Mouse (Mus musculus) embryonic facial prominence, embryonic 13.5 days (tissue): ENCODE results near the gene Arhgap10. TPM values are rescaled to one million over a fixed set of nuclear protein-coding genes. Genes with fewer than 3 reads are reported as not detected.

Source experiments
- ATAC-seq: fragments of 200-750 bp; cut with Nextera tagmentation; 2 replicates; pipeline ENCODE4 v1.8.0; 2017; ENCODE audit warnings: low read depth; ENCODE audit not compliant: insufficient number of reproducible peaks, insufficient read depth, low FRiP score, low TSS enrichment
- H3K27ac ChIP-seq: fragments of 300-500 bp; sonication (generic); 2 replicates; pipeline ENCODE4 v1.5.1; 2015; ENCODE audit warnings: moderate library complexity, mild to moderate bottlenecking, inconsistent platforms
- H3K27me3 ChIP-seq: fragments of 300-500 bp; sonication (generic); 2 replicates; pipeline ENCODE4 v1.6.1; 2015; ENCODE audit warnings: mild to moderate bottlenecking, inconsistent platforms
- H3K36me3 ChIP-seq: fragments of 300-500 bp; sonication (generic); 2 replicates; pipeline ENCODE4 v1.6.1; 2015; ENCODE audit warnings: mild to moderate bottlenecking, inconsistent platforms
- H3K4me1 ChIP-seq: fragments of 300-500 bp; sonication (generic); 2 replicates; pipeline ENCODE4 v1.6.1; 2015; ENCODE audit warnings: inconsistent platforms
- H3K4me2 ChIP-seq: fragments of 300-500 bp; sonication (generic); 2 replicates; pipeline ENCODE4 v1.6.1; 2015; ENCODE audit warnings: moderate library complexity, mild to moderate bottlenecking, inconsistent platforms
- H3K4me3 ChIP-seq: fragments of 300-500 bp; sonication (generic); 2 replicates; pipeline ENCODE4 v1.5.1; 2015; ENCODE audit warnings: mild to moderate bottlenecking, inconsistent platforms
- H3K9ac ChIP-seq: fragments of 300-500 bp; sonication (generic); 2 replicates; pipeline ENCODE4 v1.6.1; 2015; ENCODE audit warnings: mild to moderate bottlenecking, inconsistent platforms
- H3K9me3 ChIP-seq: fragments of 300-500 bp; sonication (generic); 2 replicates; pipeline ENCODE4 v1.6.1; 2016; ENCODE audit warnings: inconsistent platforms
- WGBS: fragments of 180-500 bp; shearing (Covaris S2); methylation state at CpG from one replicate; pipeline ENCODE4 v1.1.7; 2015; ENCODE audit warnings: mixed read lengths; 5-methylcytosine and 5-hydroxymethylcytosine counted together
- polyA plus RNA-seq: library from polyadenylated mRNA; unstranded; fragments of >200 nt; fragmentation: Nextera tagmentation; extraction: Ambion mirVana; gene quantifications from 2 replicates; pipeline ENCODE4 v1.2.1, GENCODE M21; 2015

Gene Arhgap10
- polyA plus RNA-seq, 1 experiment from 2014 or later = 31.5 TPM

- peaks cover 16% of the 10 kb centered on the region for H3K36me3 ChIP-seq
- H3K4me2 ChIP-seq = no peak overlapping the region
- H3K4me3 ChIP-seq = no peak overlapping the region
- 63% methylated on average over 8 of the region's 8 CpGs for WGBS
- peaks cover 7% of the 10 kb centered on the region; the same call in 1 of the 2 replicates for H3K4me1 ChIP-seq
- H3K9me3 ChIP-seq = no peaks in the 10 kb centered on the region
- H3K27me3 ChIP-seq = no peaks in the 10 kb centered on the region
- H3K9ac ChIP-seq = no peak overlapping the region
- no peak overlapping the region for H3K27ac ChIP-seq
- no peak for ATAC-seq
Measured at GRCm38 (mm10) chr8:77310026-77310425, 207.7 kb downstream of the Arhgap10 start.

DNA sequence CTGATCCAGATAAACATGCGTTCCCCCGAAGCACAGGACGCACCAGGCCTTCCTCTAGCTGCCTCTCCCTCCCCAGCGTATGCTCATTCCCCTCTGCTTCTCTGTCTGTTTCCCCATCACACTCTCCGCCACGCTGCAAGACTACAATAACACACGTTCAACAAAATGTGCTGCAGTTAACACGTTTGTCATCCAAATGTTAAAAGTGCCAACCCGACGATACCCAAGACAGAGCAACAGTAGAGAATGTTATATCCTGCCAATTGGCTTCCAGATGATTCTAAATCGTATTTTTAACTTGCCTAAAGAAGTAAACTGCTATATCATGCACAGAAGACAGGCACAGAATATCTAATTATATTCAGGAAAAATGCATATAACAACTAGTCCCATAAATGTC is 223.2 kb downstream of the Arhgap10 start:
- no peak overlapping the region for H3K4me3 ChIP-seq

DNA sequence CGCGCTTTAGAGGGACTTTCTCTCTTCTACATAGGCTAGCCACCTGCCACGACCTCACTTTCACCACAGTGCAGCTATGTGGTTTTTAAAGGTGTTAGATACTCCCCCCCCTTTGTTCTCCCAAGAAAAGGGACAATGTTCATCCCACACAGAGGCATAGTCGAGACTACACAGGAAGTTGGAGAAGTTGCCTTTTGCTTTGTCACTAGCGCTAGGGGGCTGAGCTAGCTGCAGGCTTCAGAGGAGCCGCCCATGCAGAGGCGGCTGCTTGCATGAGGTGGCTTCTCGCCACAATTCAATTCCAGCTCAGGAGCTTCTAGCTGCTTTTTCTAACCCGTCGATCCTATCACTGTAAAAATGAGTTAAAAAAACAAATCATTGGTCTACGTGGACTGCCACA is 225.1 kb downstream of the Arhgap10 start:
- Histone ChIP-seq H3K36me3 (peaks cover 15% of the 10 kb centered on the region), H3K27me3 (no peaks in the 10 kb centered on the region), H3K9me3 (0 out of 2 replicates have a peak, but pooled peaks cover 10% of the 10 kb centered on the region), H3K27ac (no peak overlapping the region), H3K4me1 (no peaks in the 10 kb centered on the region), H3K9ac (no peak overlapping the region), H3K4me2 (no peak overlapping the region), H3K4me3 (no peak overlapping the region)
- no peak for ATAC-seq
- 82% methylated on average over 11 of the region's 11 CpGs for WGBS

More for the DNA sequence above, 223.2 kb downstream of the Arhgap10 start:
- Histone ChIP-seq H3K27me3 (no peaks in the 10 kb centered on the region), H3K36me3 (peaks cover 17% of the 10 kb centered on the region), H3K4me2 (no peak overlapping the region), H3K27ac (no peak overlapping the region), H3K9me3 (0 out of 2 replicates have a peak, but pooled peaks cover 10% of the 10 kb centered on the region), H3K9ac (no peak overlapping the region), H3K4me1 (no peaks in the 10 kb centered on the region)
- ATAC-seq = no peak
- 89% methylated on average over 11 of the region's 11 CpGs for WGBS

GRCm38 (mm10) chr8:77292120-77292519 is 225.6 kb downstream of the Arhgap10 start:
- Histone ChIP-seq H3K9ac (no peak overlapping the region), H3K4me2 (no peak overlapping the region), H3K27ac (no peak overlapping the region), H3K9me3 (0 out of 2 replicates have a peak, but pooled peaks cover 10% of the 10 kb centered on the region), H3K27me3 (no peaks in the 10 kb centered on the region), H3K4me3 (no peak overlapping the region), H3K36me3 (peaks cover 12% of the 10 kb centered on the region), H3K4me1 (no peaks in the 10 kb centered on the region)
- no peak for ATAC-seq
- 83% methylated on average over 4 of the region's 4 CpGs for WGBS

DNA sequence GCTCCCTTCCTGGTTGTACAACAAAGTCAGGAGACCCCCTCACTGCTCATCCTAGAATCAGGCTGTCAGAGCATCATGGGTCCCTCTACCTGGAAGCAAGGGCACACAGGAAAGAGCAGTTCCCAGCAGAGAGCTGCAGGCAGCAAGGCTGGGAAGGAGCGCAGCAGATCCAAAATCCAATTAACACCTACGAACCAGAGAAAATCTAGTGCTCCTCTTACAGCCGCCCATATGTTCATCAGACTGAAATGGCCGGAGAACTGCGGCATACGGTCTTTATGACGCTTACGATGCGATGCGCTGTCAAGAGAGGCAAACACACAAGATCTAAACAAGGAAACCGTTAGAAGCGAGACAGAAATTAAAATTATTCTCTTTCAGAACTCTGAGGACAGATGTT is 229.3 kb downstream of the Arhgap10 start:
- WGBS = 93% methylated on average over 12 of the region's 12 CpGs
- Histone ChIP-seq H3K4me1 (no peaks in the 10 kb centered on the region), H3K36me3 (no peaks in the 10 kb centered on the region), H3K27ac (no peak overlapping the region), H3K4me3 (no peak overlapping the region), H3K9me3 (no peaks in the 10 kb centered on the region), H3K9ac (no peak overlapping the region), H3K27me3 (no peaks in the 10 kb centered on the region), H3K4me2 (no peak overlapping the region)
- no peak for ATAC-seq

DNA sequence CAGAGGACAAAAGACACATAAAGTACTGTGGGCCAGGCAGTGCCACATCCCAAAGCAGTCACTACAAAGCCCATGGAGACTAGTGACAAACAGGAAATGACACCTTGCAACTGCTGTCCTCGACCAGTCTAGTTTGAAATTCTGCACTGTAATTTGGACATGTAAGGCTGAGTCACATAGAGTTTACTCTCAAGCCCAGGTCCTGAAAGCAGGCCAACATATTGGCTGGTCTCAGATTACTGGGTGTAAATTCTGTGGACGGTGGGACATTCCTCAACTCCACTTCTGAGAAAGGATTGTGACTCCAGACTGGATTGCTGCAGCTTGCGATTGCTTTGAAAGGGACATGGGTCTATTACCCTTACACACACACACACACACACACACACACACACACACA is 229.7 kb downstream of the Arhgap10 start:
- Histone ChIP-seq H3K27me3 (no peaks in the 10 kb centered on the region), H3K36me3 (no peaks in the 10 kb centered on the region), H3K9ac (no peak overlapping the region), H3K4me2 (no peak overlapping the region), H3K4me3 (no peak overlapping the region), H3K9me3 (no peaks in the 10 kb centered on the region), H3K27ac (no peak overlapping the region), H3K4me1 (no peaks in the 10 kb centered on the region)
- WGBS = 54% methylated on average over 3 of the region's 3 CpGs
- ATAC-seq = no peak

DNA sequence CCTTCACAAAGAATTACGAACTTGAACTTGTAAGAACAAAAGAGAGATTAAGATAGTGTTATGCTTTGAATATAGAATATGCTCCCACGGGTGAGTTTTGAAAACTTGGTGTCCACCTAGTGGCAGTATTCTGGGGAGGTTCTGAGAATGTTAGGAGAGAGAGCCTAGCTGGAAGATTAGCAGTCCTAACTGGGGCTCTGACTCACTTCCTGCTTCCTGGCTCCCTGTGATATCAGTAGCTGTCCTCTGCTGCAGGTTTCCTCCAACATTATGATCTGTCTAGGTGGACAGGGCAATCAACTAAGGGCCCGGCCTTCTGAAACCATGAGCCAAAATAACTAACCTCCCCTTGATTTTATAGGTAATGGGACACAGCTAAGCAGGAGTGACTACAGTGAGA is 233.3 kb downstream of the Arhgap10 start:
- peaks cover 12% of the 10 kb centered on the region for H3K4me1 ChIP-seq
- H3K9me3 ChIP-seq = no peaks in the 10 kb centered on the region
- H3K9ac ChIP-seq = no peak overlapping the region
- H3K27me3 ChIP-seq = no peaks in the 10 kb centered on the region
- no peak overlapping the region for H3K4me3 ChIP-seq
- no peak for ATAC-seq
- H3K36me3 ChIP-seq = no peaks in the 10 kb centered on the region
- H3K27ac ChIP-seq = no peak overlapping the region
- 93% methylated on average over 3 of the region's 3 CpGs for WGBS
- no peak overlapping the region for H3K4me2 ChIP-seq

- WGBS = 84% methylated on average over 7 of the region's 7 CpGs
- Histone ChIP-seq H3K36me3 (no peaks in the 10 kb centered on the region), H3K9me3 (no peaks in the 10 kb centered on the region), H3K4me3 (no peak overlapping the region), H3K9ac (no peak overlapping the region), H3K27ac (no peak overlapping the region), H3K27me3 (no peaks in the 10 kb centered on the region), H3K4me2 (no peak overlapping the region), H3K4me1 (peaks cover 15% of the 10 kb centered on the region)
- ATAC-seq = no peak
Measured at GRCm38 (mm10) chr8:77282605-77283236, 235.0 kb downstream of the Arhgap10 start.

DNA sequence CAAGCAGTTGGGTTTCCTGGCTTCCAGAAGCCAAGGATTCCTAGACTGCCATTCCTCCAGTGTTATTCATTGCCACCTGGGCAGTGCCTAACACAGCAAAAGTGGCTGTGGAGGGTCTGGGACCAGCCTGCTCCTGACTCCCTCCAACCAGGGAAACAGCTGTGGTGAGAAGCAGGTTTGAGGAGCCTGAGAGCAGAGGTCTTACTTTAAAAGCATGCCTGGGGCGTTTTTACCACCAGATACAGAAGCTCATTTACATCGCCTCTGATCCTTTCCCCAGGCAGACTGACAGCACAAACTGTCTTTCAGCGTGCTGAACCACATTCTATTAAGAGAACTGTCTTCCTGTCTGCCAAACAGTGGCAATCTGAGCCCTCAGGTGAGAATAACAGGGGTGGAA is 237.8 kb downstream of the Arhgap10 start:
- peaks cover 5% of the 10 kb centered on the region; the same call in 1 of the 2 replicates for H3K36me3 ChIP-seq
- H3K4me3 ChIP-seq = no peak overlapping the region
- WGBS = 32% methylated on average over 3 of the region's 3 CpGs
- H3K4me2 ChIP-seq = no peak overlapping the region
- H3K27me3 ChIP-seq = no peaks in the 10 kb centered on the region
- H3K4me1 ChIP-seq = peaks cover 15% of the 10 kb centered on the region
- no peak for ATAC-seq
- H3K27ac ChIP-seq = no peak overlapping the region
- no peak overlapping the region for H3K9ac ChIP-seq
- H3K9me3 ChIP-seq = no peaks in the 10 kb centered on the region

DNA sequence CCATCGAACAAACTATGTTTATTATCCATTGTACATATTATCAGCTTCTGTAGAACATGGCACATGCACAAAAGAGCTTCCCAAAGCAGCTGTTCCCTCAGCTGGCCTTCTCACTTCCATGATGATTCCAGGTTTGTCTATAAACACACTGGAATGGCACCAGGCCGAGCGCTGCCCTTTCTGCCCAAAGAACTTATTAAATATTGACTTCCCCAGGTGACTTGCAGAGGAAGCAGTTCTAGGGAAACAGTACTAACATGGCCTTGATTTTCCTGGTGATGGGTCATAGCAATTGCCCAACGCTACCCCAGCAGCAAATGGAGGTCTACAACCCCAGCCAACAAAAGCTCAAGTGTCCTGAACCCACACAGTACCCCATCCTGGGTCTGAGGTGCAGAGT is 239.5 kb downstream of the Arhgap10 start:
- Histone ChIP-seq H3K36me3 (peaks cover 5% of the 10 kb centered on the region; the same call in 1 of the 2 replicates), H3K27ac (no peak overlapping the region), H3K9me3 (no peaks in the 10 kb centered on the region), H3K27me3 (no peaks in the 10 kb centered on the region), H3K4me2 (no peak overlapping the region), H3K4me1 (peaks cover 15% of the 10 kb centered on the region), H3K4me3 (no peak overlapping the region), H3K9ac (no peak overlapping the region)
- no peak for ATAC-seq
- WGBS = 95% methylated on average over 4 of the region's 4 CpGs

DNA sequence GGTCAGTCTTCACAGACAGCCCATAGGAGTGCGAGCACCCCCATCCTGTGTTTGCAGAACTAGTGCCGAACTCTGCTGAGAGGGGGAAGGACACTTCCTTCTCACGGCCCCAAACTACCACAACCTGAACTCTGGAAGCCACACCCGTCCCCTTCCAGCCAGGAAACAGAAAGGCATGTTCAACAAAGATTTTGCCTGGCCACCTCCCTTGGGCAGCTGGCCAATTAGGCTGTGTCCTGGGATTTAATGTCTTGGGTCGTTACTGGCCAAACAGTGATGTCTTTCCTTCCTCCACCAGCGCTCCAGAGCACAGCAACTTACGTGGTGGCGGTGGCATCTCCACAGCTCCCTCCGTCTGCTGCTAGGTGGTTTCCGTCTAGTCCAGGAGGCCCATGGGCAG is 240.9 kb downstream of the Arhgap10 start:
- Histone ChIP-seq H3K27me3 (no peaks in the 10 kb centered on the region), H3K36me3 (peaks cover 5% of the 10 kb centered on the region; the same call in 1 of the 2 replicates), H3K27ac (no peak overlapping the region), H3K9me3 (no peaks in the 10 kb centered on the region), H3K4me3 (no peak overlapping the region), H3K4me2 (no peak overlapping the region), H3K4me1 (peaks cover 14% of the 10 kb centered on the region), H3K9ac (no peak overlapping the region)
- WGBS = 84% methylated on average over 10 of the region's 10 CpGs
- ATAC-seq = no peak

GRCm38 (mm10) chr8:77275571-77275970 is 242.2 kb downstream of the Arhgap10 start:
- H3K9me3 ChIP-seq = no peaks in the 10 kb centered on the region
- no peak for ATAC-seq
- no peak overlapping the region for H3K27ac ChIP-seq
- 88% methylated on average over 5 of the region's 5 CpGs for WGBS
- peaks cover 11% of the 10 kb centered on the region for H3K4me1 ChIP-seq
- no peak overlapping the region for H3K4me2 ChIP-seq
- no peak overlapping the region for H3K9ac ChIP-seq
- H3K36me3 ChIP-seq = peaks cover 11% of the 10 kb centered on the region; the same call in 1 of the 2 replicates
- H3K27me3 ChIP-seq = no peaks in the 10 kb centered on the region
- no peak overlapping the region for H3K4me3 ChIP-seq
